In genomic region chr9:32541223-32541901, GRCm38 (mm10) we compare ENCODE assay signal across 8 mouse cellular contexts. TPM values are rescaled to one million over a fixed set of nuclear protein-coding genes. Genes with fewer than 3 reads are reported as not detected.
DNase-seq lines count a peak whose midpoint lies in the region; ATAC-seq lines count a peak whose summit lies in the region.

No protein-coding gene starts in this region.

- peak overlapping the region; percentile 84 for H3K27ac ChIP-seq in intestine, embryonic 14.5 days (ENCODE audit: low read depth)
- H3K27ac ChIP-seq in neural tube, embryonic 13.5 days (replicated peaks), result peak overlapping the region; percentile 81

- no peak for ATAC-seq in intestine, embryonic 14.5 days (replicated peaks; ENCODE audit: low FRiP score, low TSS enrichment, low read depth)
- ATAC-seq in neural tube, embryonic 13.5 days (ENCODE audit: low read depth), result 0 out of 2 replicates have a peak, but pooled peaks have one; percentile 5

- no peaks in the 10 kb centered on the region for H3K36me3 ChIP-seq in intestine, embryonic 14.5 days (ENCODE audit: control insufficient read depth, insufficient read depth, low read length)
- H3K36me3 ChIP-seq in neural tube, embryonic 13.5 days, result no peaks in the 10 kb centered on the region

- under 1% methylated on average over 30 of the region's 30 CpGs for WGBS in intestine, embryonic 14.5 days
- under 1% methylated on average over 30 of the region's 30 CpGs for WGBS in neural tube, embryonic 13.5 days

- H3K9ac ChIP-seq in intestine, embryonic 14.5 days (ENCODE audit: low read length), result peak overlapping the region; percentile 65
- H3K9ac ChIP-seq in neural tube, embryonic 13.5 days, result peak overlapping the region; percentile 74

- no peaks in the 10 kb centered on the region for H3K9me3 ChIP-seq in intestine, embryonic 14.5 days (ENCODE audit: control insufficient read depth, low read length)
- no peaks in the 10 kb centered on the region for H3K9me3 ChIP-seq in neural tube, embryonic 13.5 days

- peaks cover 45% of the 10 kb centered on the region for H3K27me3 ChIP-seq in intestine, embryonic 14.5 days (replicated peaks; ENCODE audit: control insufficient read depth, insufficient read depth, low read length)
- H3K27me3 ChIP-seq in neural tube, embryonic 13.5 days, result peaks cover 91% of the 10 kb centered on the region

- peak; percentile 76 for DNase-seq in A20 (ENCODE audit: low read depth, low spot score)
- DNase-seq in R1 (ENCODE audit: low read depth, low spot score), result peak; percentile 35
- DNase-seq in gastrocnemius, postnatal 25 days, result peak; percentile 70
- DNase-seq in intestine, embryonic 14.5 days (ENCODE audit: low spot score), result peak; percentile 72
- peak; percentile 69 to 80 for DNase-seq in lung, adult 18-20 months
- no peak for DNase-seq in cerebellum, postnatal 36 days
- DNase-seq in left cerebral cortex, postnatal 14 days (ENCODE audit: low spot score in 2 of 2), result no peak

- H3K4me2 ChIP-seq in intestine, embryonic 14.5 days (ENCODE audit: low read length), result peak overlapping the region; percentile 83
- peak overlapping the region; percentile 81 for H3K4me2 ChIP-seq in neural tube, embryonic 13.5 days

- intact Hi-C loops in left cerebral cortex, postnatal 14 days (cut with DNase I), result no loop called here

- H3K4me1 ChIP-seq in intestine, embryonic 14.5 days (replicated peaks; ENCODE audit: control insufficient read depth, insufficient read depth, low read length), result peaks cover 28% of the 10 kb centered on the region
- H3K4me1 ChIP-seq in neural tube, embryonic 13.5 days (replicated peaks), result peaks cover 57% of the 10 kb centered on the region

- peak overlapping the region; percentile 72 for H3K4me3 ChIP-seq in intestine, embryonic 14.5 days (ENCODE audit: low read depth, low read length)
- peak overlapping the region; percentile 53 for H3K4me3 ChIP-seq in neural tube, embryonic 13.5 days

RNA-seq across cellular contexts. Expression of gene Fli1, which starts 1.3 kb away (rescaled TPM):
- 1 to 10 TPM; 7.3 to 9.4 TPM for total RNA-seq in gastrocnemius, postnatal 25 days (2021)
- polyA plus RNA-seq in intestine, embryonic 14.5 days (2014; fragmentation: Nextera tagmentation; extraction: Ambion mirVana), result 14.8 and 15.0 TPM in 2 replicates
- polyA plus RNA-seq in neural tube, embryonic 13.5 days (2015; fragmentation: Nextera tagmentation; extraction: Ambion mirVana), result 10.1 and 13.2 TPM in 2 replicates
- total RNA-seq in left cerebral cortex, postnatal 14 days (2021), result 1 to 10 TPM; 7.6 to 7.8 TPM

Comparison
In these comparisons a context has a peak if more than half of its experiments do, and no peak if none do; other contexts are left out.
1. DNase-seq: peak in A20 (single experiment), R1 (single experiment), gastrocnemius, postnatal 25 days (single experiment), intestine, embryonic 14.5 days (single experiment) and lung, adult 18-20 months (2 of 2); none in cerebellum, postnatal 36 days (0 of 2) and left cerebral cortex, postnatal 14 days (0 of 2).